In the genomic region with DNA sequence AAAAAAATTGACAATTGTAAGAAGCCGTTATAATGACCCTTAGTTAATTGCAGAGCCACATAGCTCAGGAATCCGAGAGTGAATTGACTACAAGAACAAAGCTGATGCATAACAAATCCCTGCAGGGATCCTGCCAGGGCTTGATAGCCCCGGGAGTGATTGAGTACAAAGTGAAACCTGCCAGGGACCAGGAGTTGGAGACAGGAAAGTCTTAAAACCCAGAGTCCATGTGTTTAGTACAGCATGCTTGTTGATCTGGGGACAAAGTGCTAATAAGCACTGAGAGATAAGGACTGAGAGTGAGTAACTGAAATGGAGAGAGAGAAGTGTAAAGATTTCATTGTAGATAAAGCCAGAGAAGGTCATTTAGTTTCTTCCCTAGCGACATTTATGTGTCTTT, we compare ENCODE assay signal across 21 mouse cellular contexts. TPM values are rescaled to one million over a fixed set of nuclear protein-coding genes. Genes with fewer than 3 reads are reported as not detected.
DNase-seq lines count a peak whose midpoint lies in the region; ATAC-seq and TF ChIP-seq lines count a peak whose summit lies in the region.
"Had no signal": no experiment of that assay in that cellular context is flagged by ENCODE, and none has a peak within 500 bp of the region (broad histone marks: within the 10 kb centered on the region; RNA-seq: fewer than 3 reads in every experiment).

No protein-coding gene starts in this region.

- H3K9ac ChIP-seq in heart, embryonic 16.5 days (ENCODE audit: low read length) = peak overlapping the region; percentile 33; the same call in 1 of the 2 replicates
- H3K9ac ChIP-seq in midbrain, embryonic 13.5 days (replicated peaks) = no peak overlapping the region
- H3K9ac ChIP-seq: embryonic facial prominence, embryonic 12.5 days; forebrain, embryonic 15.5 days had no signal

- 0 out of 2 replicates have a peak overlapping the region, but pooled peaks have one; percentile 5 for H3K4me2 ChIP-seq in heart, embryonic 16.5 days (ENCODE audit: low read depth, low read length)
- H3K4me2 ChIP-seq in midbrain, embryonic 13.5 days (replicated peaks) = no peak overlapping the region
- H3K4me2 ChIP-seq: embryonic facial prominence, embryonic 12.5 days; forebrain, embryonic 15.5 days had no signal

- H3K27me3 ChIP-seq in heart, embryonic 16.5 days (ENCODE audit: control insufficient read depth, insufficient read depth, low read length) = no peaks in the 10 kb centered on the region
- no peaks in the 10 kb centered on the region; the same call in 1 of the 2 replicates for H3K27me3 ChIP-seq in small intestine, adult 2 months (ENCODE audit: control insufficient read depth, insufficient read depth, low read length)
- H3K27me3 ChIP-seq in midbrain, embryonic 13.5 days = no peaks in the 10 kb centered on the region
- H3K27me3 ChIP-seq: embryonic facial prominence, embryonic 12.5 days; forebrain, embryonic 15.5 days; megakaryocyte, embryonic 14.5 days had no signal

- no peak for TF ChIP-seq POLR2A in small intestine, adult 2 months (IDR thresholded peaks at IDR 0.05; ENCODE audit: low read depth, low read length)

- 21% methylated on average over 4 of the region's 4 CpGs for WGBS in heart, embryonic 16.5 days
- WGBS in small intestine, adult 2 months = 10% methylated on average over 4 of the region's 4 CpGs
- WGBS in midbrain, embryonic 13.5 days = 12% methylated on average over 4 of the region's 4 CpGs

- intact Hi-C loops in heart, postnatal 14 days (cut with DNase I) = no loop called here
- intact Hi-C loops in heart, postnatal 10 days (cut with DNase I) = no loop called here

- no peak overlapping the region for H3K4me3 ChIP-seq in heart, embryonic 16.5 days (ENCODE audit: low read length)
- no peak overlapping the region for H3K4me3 ChIP-seq in small intestine, adult 2 months (ENCODE audit: low read depth, low read length)
- H3K4me3 ChIP-seq in midbrain, embryonic 13.5 days (replicated peaks) = no peak overlapping the region
- H3K4me3 ChIP-seq: embryonic facial prominence, embryonic 12.5 days; erythroblast, embryonic 14.5 days; forebrain, embryonic 15.5 days; hindbrain, embryonic 10.5 days; limb, embryonic 10.5 days; megakaryocyte, embryonic 14.5 days had no signal

- H3K27ac ChIP-seq in heart, embryonic 16.5 days (ENCODE audit: low read length) = peak overlapping the region; percentile 47
- peak overlapping the region; percentile 58 for H3K27ac ChIP-seq in small intestine, adult 2 months (ENCODE audit: insufficient read depth, low read depth, low read length)
- H3K27ac ChIP-seq in midbrain, embryonic 13.5 days = no peak overlapping the region
- H3K27ac ChIP-seq: embryonic facial prominence, embryonic 12.5 days; forebrain, embryonic 15.5 days; hindbrain, embryonic 10.5 days; limb, embryonic 10.5 days had no signal

- H3K4me1 ChIP-seq in heart, embryonic 16.5 days (ENCODE audit: control insufficient read depth, insufficient read depth, low read length) = peaks cover 8% of the 10 kb centered on the region
- H3K4me1 ChIP-seq in small intestine, adult 2 months (ENCODE audit: control insufficient read depth, insufficient read depth, insufficient read length, low read length) = peaks cover 4% of the 10 kb centered on the region; the same call in 1 of the 2 replicates
- H3K4me1 ChIP-seq in midbrain, embryonic 13.5 days (replicated peaks) = no peaks in the 10 kb centered on the region
- H3K4me1 ChIP-seq: embryonic facial prominence, embryonic 12.5 days; forebrain, embryonic 15.5 days; limb, embryonic 10.5 days; megakaryocyte, embryonic 14.5 days had no signal

- no peaks in the 10 kb centered on the region for H3K9me3 ChIP-seq in heart, embryonic 16.5 days (replicated peaks; ENCODE audit: control insufficient read depth, low read length)
- H3K9me3 ChIP-seq in midbrain, embryonic 13.5 days = no peaks in the 10 kb centered on the region
- H3K9me3 ChIP-seq: embryonic facial prominence, embryonic 12.5 days; forebrain, embryonic 15.5 days; hindbrain, embryonic 10.5 days; limb, embryonic 10.5 days; megakaryocyte, embryonic 14.5 days had no signal

- ATAC-seq in heart, embryonic 16.5 days (replicated peaks; ENCODE audit: extremely low read depth, insufficient read depth, low FRiP score) = no peak
- no peak for ATAC-seq in midbrain, embryonic 13.5 days
- ATAC-seq: forebrain, embryonic 15.5 days had no signal

- peak; percentile 78 for DNase-seq in heart, adult 11 months
- DNase-seq in heart, postnatal 14 days = no peak
- no peak for DNase-seq in heart, postnatal 10 days
- DNase-seq in R1 (ENCODE audit: low read depth, low spot score) = peak; percentile 85
- DNase-seq in c-Kit-positive CD71-positive TER-119-positive erythroid progenitor cells, embryonic 14.5 days (ENCODE audit: low spot score) = no peak
- DNase-seq: adrenal gland, postnatal 36 days; cerebellum, adult 2 months; gastrocnemius, postnatal 25 days; kidney, adult 8-10 months; kidney, postnatal 25 days; lung, adult 2 months; retina, postnatal 1 day had no signal

- no peaks in the 10 kb centered on the region for H3K36me3 ChIP-seq in heart, embryonic 16.5 days (ENCODE audit: control insufficient read depth, insufficient read depth)
- H3K36me3 ChIP-seq in small intestine, adult 2 months (ENCODE audit: control insufficient read depth, insufficient read depth, low read length) = no peaks in the 10 kb centered on the region
- no peaks in the 10 kb centered on the region for H3K36me3 ChIP-seq in midbrain, embryonic 13.5 days
- H3K36me3 ChIP-seq: embryonic facial prominence, embryonic 12.5 days; forebrain, embryonic 15.5 days; hindbrain, embryonic 10.5 days; limb, embryonic 10.5 days had no signal

- no peak for TF ChIP-seq CTCF in small intestine, adult 2 months (IDR thresholded peaks at IDR 0.05; ENCODE audit: extremely low read depth, insufficient read length, insufficient replicate concordance, low read depth, low read length)

RNA-seq across cellular contexts. Expression of a gene that starts 22.9 kb away (rescaled TPM):
- 10 to 100 TPM; 18.1 to 22.9 TPM for total RNA-seq in heart, postnatal 14 days (2021)
- 52.9 and 54.7 TPM in 2 replicates for polyA plus RNA-seq in heart, embryonic 16.5 days (2015; fragmentation: Nextera tagmentation; extraction: Ambion mirVana)
- total RNA-seq in heart, postnatal 10 days (2021) = 10 to 100 TPM; 30.1 to 32.4 TPM
- 0.08 and 0.23 TPM in 2 replicates for polyA plus RNA-seq in small intestine, adult 2 months (2012; rRNA removed)
- 45.0 and 50.4 TPM in 2 replicates for polyA plus RNA-seq in midbrain, embryonic 13.5 days (2015; fragmentation: Nextera tagmentation; extraction: Ambion mirVana)

RNA-seq across cellular contexts. Expression of a gene that starts 23.0 kb away (rescaled TPM):
- total RNA-seq in heart, postnatal 14 days (2021) = 1 to 10 TPM in 1 of 2 experiments, under 1 TPM in 1; 0.74 to 1.6 TPM
- 6.9 and 7.0 TPM in 2 replicates for polyA plus RNA-seq in heart, embryonic 16.5 days (2015; fragmentation: Nextera tagmentation; extraction: Ambion mirVana)
- total RNA-seq in heart, postnatal 10 days (2021) = 1 to 10 TPM; 2.7 to 3.2 TPM
- polyA plus RNA-seq in small intestine, adult 2 months (2012; rRNA removed) = 0.08 and 0.24 TPM in 2 replicates
- 6.3 and 7.0 TPM in 2 replicates for polyA plus RNA-seq in midbrain, embryonic 13.5 days (2015; fragmentation: Nextera tagmentation; extraction: Ambion mirVana)

RNA-seq across cellular contexts. Expression of a gene that starts 31.1 kb away (rescaled TPM):
- 100 to 1,000 TPM; 313 to 315 TPM for total RNA-seq in heart, postnatal 14 days (2021)
- polyA plus RNA-seq in heart, embryonic 16.5 days (2015; fragmentation: Nextera tagmentation; extraction: Ambion mirVana) = 38.9 and 44.4 TPM in 2 replicates
- 100 to 1,000 TPM; 289 to 290 TPM for total RNA-seq in heart, postnatal 10 days (2021)
- 1.0 and 1.1 TPM in 2 replicates for polyA plus RNA-seq in small intestine, adult 2 months (2012; rRNA removed)
- polyA plus RNA-seq in midbrain, embryonic 13.5 days (2015; fragmentation: Nextera tagmentation; extraction: Ambion mirVana) = 186 and 204 TPM in 2 replicates

Comparison
In these comparisons a context has a peak if more than half of its experiments do, and no peak if none do; other contexts are left out.
1. DNase-seq: peak in heart, adult 11 months (single experiment) and R1 (single experiment); none in heart, postnatal 14 days (0 of 2), heart, postnatal 10 days (0 of 2) and c-Kit-positive CD71-positive TER-119-positive erythroid progenitor cells, embryonic 14.5 days (single experiment).
2. RNA of a gene that starts 22.9 kb away (polyA plus RNA-seq): 52.9 to 54.7 TPM in heart, embryonic 16.5 days and 45.0 to 50.4 TPM in midbrain, embryonic 13.5 days; 0.08 to 0.23 TPM in small intestine, adult 2 months; every median in the first group is over 10 times any median in the second.
3. RNA of a gene that starts 31.1 kb away (polyA plus RNA-seq): 186 to 204 TPM in midbrain, embryonic 13.5 days and 38.9 to 44.4 TPM in heart, embryonic 16.5 days; 1.0 to 1.1 TPM in small intestine, adult 2 months; every median in the first group is over 10 times any median in the second.